Mouse (Mus musculus): ENCODE data around the gene Iglon5. TPM values are rescaled to one million over a fixed set of nuclear protein-coding genes. Genes with fewer than 3 reads are reported as not detected.

Gene Iglon5
- 0.38 TPM in 2 replicates for polyA plus RNA-seq (2014; fragmentation: Nextera tagmentation; extraction: Ambion mirVana)

DNA sequence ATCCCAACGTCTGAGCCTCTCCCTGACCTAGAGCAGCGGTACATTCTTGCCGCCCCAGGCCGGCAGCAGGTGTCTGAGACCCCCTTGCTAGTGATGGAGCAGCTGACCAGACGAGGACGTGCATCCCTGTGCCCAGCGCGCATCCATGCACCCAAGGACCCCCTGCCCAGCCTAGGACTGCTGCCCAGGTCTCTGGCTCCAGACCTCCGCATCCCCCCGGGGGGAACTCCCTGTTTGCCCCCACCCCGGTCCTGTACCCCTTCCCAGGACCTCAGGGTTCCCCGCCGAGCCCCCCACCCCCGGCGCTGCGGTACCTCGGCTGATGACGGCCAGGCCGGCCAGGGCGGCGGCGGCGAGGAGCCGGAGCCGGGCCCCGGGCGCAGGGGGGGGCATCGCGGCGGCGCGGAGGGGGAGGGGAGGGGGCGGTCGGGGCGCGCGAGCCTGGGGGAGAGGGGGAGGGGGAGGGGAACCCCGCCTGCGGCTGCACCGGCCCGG is at the start of gene Iglon5:
TSS of gene Iglon5 (minus strand) at position 445 of the 495 bp plus-strand sequence.
- Histone ChIP-seq H3K4me2 (peak within 1 kb of the TSS; percentile 72), H3K4me3 (ENCODE audit: low read depth, low read length) (peak within 1 kb of the TSS; percentile 44), H3K27ac (ENCODE audit: low read depth) (no peak within 1 kb of the TSS), H3K4me1 (ENCODE audit: insufficient read depth) (no peaks in the 10 kb centered on the region), H3K9me3 (ENCODE audit: low read depth, low read length) (no peaks in the 10 kb centered on the region), H3K9ac (peak within 1 kb of the TSS; percentile 50), H3K36me3 (ENCODE audit: insufficient read depth) (no peaks in the 10 kb centered on the region), H3K27me3 (ENCODE audit: insufficient read depth, low read length) (peaks cover 6% of the 10 kb centered on the region; the same call in 1 of the 2 replicates)
- ATAC-seq (ENCODE audit: insufficient read depth): peak; percentile 68
- no peak for TF ChIP-seq CTCF (IDR thresholded peaks at IDR 0.05; ENCODE audit: low read depth)
- no peak for DNase-seq
- WGBS: 1% methylated on average over 24 of the region's 41 CpGs

GRCm38 (mm10) chr7:43538524-43538923 is 48.6 kb upstream of the Iglon5 start:
- no peak for DNase-seq
- no peak overlapping the region for H3K27ac ChIP-seq (ENCODE audit: low read depth)

GRCm38 (mm10) chr7:43532936-43533505 is 43.1 kb upstream of the Iglon5 start:
- DNase-seq: no peak
- Histone ChIP-seq H3K9ac (no peak overlapping the region), H3K4me3 (ENCODE audit: low read depth, low read length) (no peak overlapping the region), H3K36me3 (ENCODE audit: insufficient read depth) (no peaks in the 10 kb centered on the region), H3K27me3 (ENCODE audit: insufficient read depth, low read length) (no peaks in the 10 kb centered on the region), H3K9me3 (ENCODE audit: low read depth, low read length) (no peaks in the 10 kb centered on the region), H3K4me1 (ENCODE audit: insufficient read depth) (no peaks in the 10 kb centered on the region), H3K4me2 (no peak overlapping the region), H3K27ac (ENCODE audit: low read depth) (no peak overlapping the region)
- ATAC-seq (ENCODE audit: insufficient read depth): no peak
- 79% methylated on average over 9 of the region's 9 CpGs for WGBS
- no peak for TF ChIP-seq CTCF (IDR thresholded peaks at IDR 0.05; ENCODE audit: low read depth)

More at GRCm38 (mm10) chr7:43538524-43538923, 48.6 kb upstream of the Iglon5 start:
- H3K9me3 ChIP-seq (ENCODE audit: low read depth, low read length): no peaks in the 10 kb centered on the region
- no peak for ATAC-seq (ENCODE audit: insufficient read depth)
- no peaks in the 10 kb centered on the region for H3K27me3 ChIP-seq (ENCODE audit: insufficient read depth, low read length)
- no peaks in the 10 kb centered on the region for H3K4me1 ChIP-seq (ENCODE audit: insufficient read depth)
- no peak for TF ChIP-seq CTCF (IDR thresholded peaks at IDR 0.05; ENCODE audit: low read depth)
- H3K9ac ChIP-seq: no peak overlapping the region
- 58% methylated on average over 4 of the region's 4 CpGs for WGBS
- H3K36me3 ChIP-seq (ENCODE audit: insufficient read depth): no peaks in the 10 kb centered on the region
- H3K4me2 ChIP-seq: no peak overlapping the region
- H3K4me3 ChIP-seq (ENCODE audit: low read depth, low read length): no peak overlapping the region

- Histone ChIP-seq H3K4me2 (no peak overlapping the region), H3K36me3 (ENCODE audit: insufficient read depth) (no peaks in the 10 kb centered on the region), H3K4me1 (ENCODE audit: insufficient read depth) (no peaks in the 10 kb centered on the region), H3K9ac (no peak overlapping the region), H3K27me3 (ENCODE audit: insufficient read depth, low read length) (no peaks in the 10 kb centered on the region), H3K27ac (ENCODE audit: low read depth) (no peak overlapping the region), H3K4me3 (ENCODE audit: low read depth, low read length) (no peak overlapping the region), H3K9me3 (ENCODE audit: low read depth, low read length) (no peaks in the 10 kb centered on the region)
- WGBS: 63% methylated on average over 8 of the region's 8 CpGs
- no peak for TF ChIP-seq CTCF (IDR thresholded peaks at IDR 0.05; ENCODE audit: low read depth)
- no peak for DNase-seq
- no peak for ATAC-seq (ENCODE audit: insufficient read depth)
Observed at GRCm38 (mm10) chr7:43530216-43530785, 40.4 kb upstream of the Iglon5 start.

DNA sequence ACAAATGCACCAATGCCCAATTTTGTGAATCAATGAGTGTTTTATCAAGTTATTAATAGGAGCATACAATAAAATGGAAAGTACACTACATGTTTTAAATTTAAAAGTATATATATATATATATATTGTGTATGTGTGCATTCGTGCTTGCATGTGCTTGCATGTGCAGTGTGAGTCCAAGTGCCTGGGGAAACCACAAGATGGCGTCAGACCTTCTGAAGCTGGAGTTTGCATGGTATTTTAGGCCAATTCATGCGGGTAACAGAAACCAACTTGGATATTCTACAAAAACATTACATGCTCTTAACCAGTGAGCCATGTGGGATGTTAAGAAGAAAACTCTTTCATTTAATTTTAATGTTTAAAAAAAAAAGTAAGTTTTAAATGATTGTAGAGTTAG is 35.4 kb upstream of the Iglon5 start:
- no peaks in the 10 kb centered on the region for H3K36me3 ChIP-seq (ENCODE audit: insufficient read depth)
- no peak overlapping the region for H3K4me2 ChIP-seq
- H3K9me3 ChIP-seq (ENCODE audit: low read depth, low read length): no peaks in the 10 kb centered on the region
- no peak overlapping the region for H3K27ac ChIP-seq (ENCODE audit: low read depth)
- ATAC-seq (ENCODE audit: insufficient read depth): no peak
- peak; percentile 11 for DNase-seq
- WGBS: 44% methylated on average over 3 of the region's 3 CpGs
- H3K4me3 ChIP-seq (ENCODE audit: low read depth, low read length): no peak overlapping the region
- H3K9ac ChIP-seq: no peak overlapping the region
- H3K27me3 ChIP-seq (ENCODE audit: insufficient read depth, low read length): no peaks in the 10 kb centered on the region
- TF ChIP-seq CTCF (IDR thresholded peaks at IDR 0.05; ENCODE audit: low read depth): no peak
- no peaks in the 10 kb centered on the region for H3K4me1 ChIP-seq (ENCODE audit: insufficient read depth)

DNA sequence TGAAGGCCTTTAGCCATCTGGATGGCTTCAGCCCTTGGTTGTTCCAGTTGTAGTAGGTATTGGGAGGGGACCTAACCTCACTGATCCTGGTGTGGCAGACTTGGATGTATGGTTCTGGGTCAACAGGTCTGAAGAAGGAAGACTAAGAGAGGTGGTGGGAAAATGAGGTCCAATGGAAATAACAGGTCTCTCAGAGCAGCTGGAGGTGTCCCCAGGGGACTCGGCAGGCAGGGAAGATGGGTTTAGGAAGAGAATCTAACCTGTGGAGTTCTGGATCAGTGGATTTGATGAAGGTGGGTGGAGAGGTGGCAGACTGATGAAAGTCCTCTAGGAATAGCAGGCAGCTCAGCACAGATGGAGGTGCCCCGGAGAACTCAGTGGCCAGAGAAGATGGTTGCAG is 32.9 kb upstream of the Iglon5 start:
- Histone ChIP-seq H3K9me3 (ENCODE audit: low read depth, low read length) (no peaks in the 10 kb centered on the region), H3K9ac (no peak overlapping the region), H3K27ac (ENCODE audit: low read depth) (no peak overlapping the region), H3K36me3 (ENCODE audit: insufficient read depth) (no peaks in the 10 kb centered on the region), H3K4me3 (ENCODE audit: low read depth, low read length) (no peak overlapping the region), H3K4me1 (ENCODE audit: insufficient read depth) (no peaks in the 10 kb centered on the region), H3K27me3 (ENCODE audit: insufficient read depth, low read length) (no peaks in the 10 kb centered on the region), H3K4me2 (no peak overlapping the region)
- DNase-seq (no peak), ATAC-seq (ENCODE audit: insufficient read depth) (no peak)
- 87% methylated on average over 2 of the region's 2 CpGs for WGBS
- TF ChIP-seq CTCF (IDR thresholded peaks at IDR 0.05; ENCODE audit: low read depth): no peak

DNA sequence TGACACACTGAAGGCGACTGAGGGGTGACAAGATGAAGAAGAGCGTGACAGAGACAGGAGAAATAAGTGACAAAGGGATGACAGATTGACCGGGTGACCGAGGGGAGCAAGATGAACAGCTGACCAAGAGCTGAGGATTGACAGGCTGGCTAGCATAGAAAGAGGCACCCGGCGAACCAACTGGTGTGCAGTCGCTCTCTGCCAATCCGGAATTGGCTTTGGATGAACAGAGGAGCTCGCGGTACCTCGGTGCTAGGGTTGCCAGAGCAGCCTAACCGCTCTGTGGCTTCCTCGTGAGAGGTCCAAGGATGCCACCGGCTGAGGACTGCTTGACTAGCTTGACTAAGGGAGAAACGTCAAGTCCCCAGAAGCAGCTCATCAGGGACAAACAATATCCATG is 28.5 kb upstream of the Iglon5 start:
- no peaks in the 10 kb centered on the region for H3K36me3 ChIP-seq (ENCODE audit: insufficient read depth)
- H3K9ac ChIP-seq: no peak overlapping the region
- DNase-seq (no peak), ATAC-seq (ENCODE audit: insufficient read depth) (no peak)
- no peak overlapping the region for H3K4me3 ChIP-seq (ENCODE audit: low read depth, low read length)
- no peak for TF ChIP-seq CTCF (IDR thresholded peaks at IDR 0.05; ENCODE audit: low read depth)
- no peaks in the 10 kb centered on the region for H3K4me1 ChIP-seq (ENCODE audit: insufficient read depth)
- no peak overlapping the region for H3K27ac ChIP-seq (ENCODE audit: low read depth)
- no peaks in the 10 kb centered on the region for H3K27me3 ChIP-seq (ENCODE audit: insufficient read depth, low read length)
- WGBS: 80% methylated on average over 15 of the region's 15 CpGs
- no peaks in the 10 kb centered on the region for H3K9me3 ChIP-seq (ENCODE audit: low read depth, low read length)
- no peak overlapping the region for H3K4me2 ChIP-seq
